Mouse (Mus musculus): ENCODE data around the gene Il2rb.

DNA sequence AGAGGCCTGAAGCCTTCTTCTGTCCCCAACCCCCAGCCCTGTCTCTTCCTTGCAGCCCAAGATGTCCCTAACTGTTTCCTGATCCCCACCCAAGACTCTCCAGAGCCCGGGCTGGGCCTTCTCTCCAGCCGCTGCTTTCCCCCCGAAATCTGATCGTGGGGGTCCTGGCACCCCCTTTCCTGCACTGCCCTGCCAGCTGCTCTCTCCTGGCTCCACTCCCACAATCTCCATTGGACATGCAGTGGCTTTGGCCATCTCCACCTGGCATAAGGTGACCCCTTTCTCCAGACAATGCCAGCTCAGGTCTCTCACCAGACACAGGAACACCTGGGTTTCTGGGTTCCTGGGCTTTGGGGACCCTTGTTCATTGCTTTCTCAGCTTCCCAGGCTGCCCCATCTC is 17.0 kb downstream of the Il2rb start:
- TF ChIP-seq CTCF (IDR thresholded peaks at IDR 0.05; ENCODE audit: insufficient read depth, low read length), result no peak
- TF ChIP-seq POLR2A (IDR thresholded peaks at IDR 0.05; ENCODE audit: borderline replicate concordance, extremely low read depth, low read depth, low read length), result no peak

All from lung, adult 2 months (tissue).